Mouse (Mus musculus): ENCODE data around the gene Tnfsf12. TPM values are rescaled to one million over a fixed set of nuclear protein-coding genes. Genes with fewer than 3 reads are reported as not detected.
"Not testable (repeated sequence)": the region's sequence is repeated elsewhere in the genome, so short reads cannot be mapped to it uniquely, and the experiment has no call there.

The Tnfsf12 gene
- polyA plus RNA-seq, 1 experiment from 2014 or later: 9.9 TPM

DNA sequence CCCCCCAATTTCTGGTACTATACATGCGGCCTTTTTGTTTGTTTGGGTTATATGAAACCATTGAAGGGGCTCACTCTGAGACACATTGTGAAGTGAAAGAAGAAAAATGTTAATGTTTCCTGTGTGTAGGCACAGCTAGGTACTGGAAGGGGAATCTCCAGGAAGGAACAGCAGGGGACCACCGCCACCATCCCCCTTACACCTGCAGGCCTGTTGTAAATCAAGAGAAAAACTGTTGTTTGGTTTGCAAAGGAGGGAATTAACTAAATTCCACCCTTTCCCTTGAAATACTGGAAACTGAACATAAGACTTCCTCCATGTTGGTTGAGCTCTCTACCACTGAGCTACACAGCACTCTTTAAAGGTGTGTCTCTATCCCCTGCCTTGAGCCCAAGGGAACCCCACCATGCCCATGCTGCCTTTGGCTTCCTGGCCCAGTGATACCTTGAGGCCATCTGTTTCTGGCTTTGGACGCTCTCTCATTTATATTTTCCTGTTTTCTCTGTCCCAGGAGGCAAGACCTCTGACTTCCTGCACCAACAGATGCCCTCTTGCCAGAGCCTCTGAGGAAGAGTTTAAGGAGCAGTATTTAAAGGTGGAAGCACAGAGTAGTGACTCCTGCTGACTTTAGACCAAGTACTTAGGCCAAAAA is 13.1 kb upstream of the Tnfsf12 start:
- ATAC-seq (ENCODE audit: insufficient number of reproducible peaks, insufficient read depth, low FRiP score, low read depth): no peak
- Histone ChIP-seq H3K27ac (ENCODE audit: low read length) (no peak overlapping the region), H3K36me3 (ENCODE audit: control insufficient read depth, insufficient read depth, low read length) (no peaks in the 10 kb centered on the region), H3K4me2 (replicated peaks; ENCODE audit: low read depth, low read length) (no peak overlapping the region), H3K4me1 (ENCODE audit: control insufficient read depth, insufficient read depth, low read length) (no peaks in the 10 kb centered on the region), H3K9ac (replicated peaks; ENCODE audit: low read depth, low read length) (no peak overlapping the region), H3K4me3 (ENCODE audit: low read depth, low read length) (no peak overlapping the region), H3K27me3 (ENCODE audit: control insufficient read depth, insufficient read depth, low read length) (no peaks in the 10 kb centered on the region), H3K9me3 (ENCODE audit: control insufficient read depth, low read depth, low read length) (no peaks in the 10 kb centered on the region)
- 80% methylated on average over 3 of the region's 3 CpGs for WGBS

- 80% methylated on average over 4 of the region's 4 CpGs for WGBS
- H3K27me3 ChIP-seq (ENCODE audit: control insufficient read depth, insufficient read depth, low read length): no peaks in the 10 kb centered on the region
- no peak overlapping the region for H3K4me2 ChIP-seq (replicated peaks; ENCODE audit: low read depth, low read length)
- no peaks in the 10 kb centered on the region for H3K36me3 ChIP-seq (ENCODE audit: control insufficient read depth, insufficient read depth, low read length)
- no peak overlapping the region for H3K27ac ChIP-seq (ENCODE audit: low read length)
- no peaks in the 10 kb centered on the region for H3K9me3 ChIP-seq (ENCODE audit: control insufficient read depth, low read depth, low read length)
- no peaks in the 10 kb centered on the region for H3K4me1 ChIP-seq (ENCODE audit: control insufficient read depth, insufficient read depth, low read length)
- H3K4me3 ChIP-seq (ENCODE audit: low read depth, low read length): no peak overlapping the region
- ATAC-seq (ENCODE audit: insufficient number of reproducible peaks, insufficient read depth, low FRiP score, low read depth): no peak
- H3K9ac ChIP-seq (replicated peaks; ENCODE audit: low read depth, low read length): no peak overlapping the region
Measured at GRCm38 (mm10) chr11:69707873-69708381, 12.3 kb upstream of the Tnfsf12 start.

GRCm38 (mm10) chr11:69707480-69707847 is 11.8 kb upstream of the Tnfsf12 start:
- no peak overlapping the region for H3K4me2 ChIP-seq (replicated peaks; ENCODE audit: low read depth, low read length)
- no peaks in the 10 kb centered on the region for H3K36me3 ChIP-seq (ENCODE audit: control insufficient read depth, insufficient read depth, low read length)
- no peaks in the 10 kb centered on the region for H3K9me3 ChIP-seq (ENCODE audit: control insufficient read depth, low read depth, low read length)
- H3K27ac ChIP-seq (ENCODE audit: low read length): no peak overlapping the region
- no peak for ATAC-seq (ENCODE audit: insufficient number of reproducible peaks, insufficient read depth, low FRiP score, low read depth)
- no peak overlapping the region for H3K9ac ChIP-seq (replicated peaks; ENCODE audit: low read depth, low read length)
- no peak overlapping the region for H3K4me3 ChIP-seq (ENCODE audit: low read depth, low read length)
- WGBS: 91% methylated on average over 4 of the region's 4 CpGs
- H3K4me1 ChIP-seq (ENCODE audit: control insufficient read depth, insufficient read depth, low read length): no peaks in the 10 kb centered on the region
- no peaks in the 10 kb centered on the region for H3K27me3 ChIP-seq (ENCODE audit: control insufficient read depth, insufficient read depth, low read length)

- no peaks in the 10 kb centered on the region for H3K9me3 ChIP-seq (ENCODE audit: control insufficient read depth, low read depth, low read length)
- no peaks in the 10 kb centered on the region for H3K27me3 ChIP-seq (ENCODE audit: control insufficient read depth, insufficient read depth, low read length)
- no peak overlapping the region for H3K4me2 ChIP-seq (replicated peaks; ENCODE audit: low read depth, low read length)
- 44% methylated on average over 6 of the region's 6 CpGs for WGBS
- ATAC-seq (ENCODE audit: insufficient number of reproducible peaks, insufficient read depth, low FRiP score, low read depth): no peak
- H3K4me1 ChIP-seq (ENCODE audit: control insufficient read depth, insufficient read depth, low read length): no peaks in the 10 kb centered on the region
- no peak overlapping the region for H3K27ac ChIP-seq (ENCODE audit: low read length)
- no peaks in the 10 kb centered on the region for H3K36me3 ChIP-seq (ENCODE audit: control insufficient read depth, insufficient read depth, low read length)
- H3K9ac ChIP-seq (replicated peaks; ENCODE audit: low read depth, low read length): no peak overlapping the region
- H3K4me3 ChIP-seq (ENCODE audit: low read depth, low read length): no peak overlapping the region
Measured at GRCm38 (mm10) chr11:69706775-69707479, 11.3 kb upstream of the Tnfsf12 start.

DNA sequence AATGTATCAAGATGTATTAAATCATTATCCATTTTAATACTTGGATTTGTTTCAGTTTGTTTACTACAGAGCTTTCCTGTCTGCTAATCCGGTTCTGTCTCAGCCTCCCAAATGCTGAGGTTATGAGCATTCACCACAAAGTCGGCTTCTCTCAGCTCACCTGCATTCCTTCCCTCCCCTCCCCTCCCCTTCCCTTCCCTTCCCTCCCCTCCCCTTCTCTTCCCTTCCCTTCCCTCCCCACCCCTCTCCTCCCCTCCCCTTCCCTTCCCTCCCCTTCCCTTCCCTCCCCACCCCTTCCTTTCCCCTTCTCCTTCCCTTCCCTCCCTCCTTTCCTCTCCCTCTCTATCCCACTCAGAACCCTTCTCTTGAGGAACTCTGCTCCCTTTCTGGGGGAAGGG is 9.0 kb upstream of the Tnfsf12 start:
- Histone ChIP-seq H3K27ac (ENCODE audit: low read length) (no peak overlapping the region), H3K4me3 (ENCODE audit: low read depth, low read length) (no peak overlapping the region), H3K4me2 (replicated peaks; ENCODE audit: low read depth, low read length) (no peak overlapping the region), H3K4me1 (ENCODE audit: control insufficient read depth, insufficient read depth, low read length) (no peaks in the 10 kb centered on the region), H3K36me3 (ENCODE audit: control insufficient read depth, insufficient read depth, low read length) (no peaks in the 10 kb centered on the region), H3K27me3 (ENCODE audit: control insufficient read depth, insufficient read depth, low read length) (no peaks in the 10 kb centered on the region), H3K9ac (replicated peaks; ENCODE audit: low read depth, low read length) (no peak overlapping the region), H3K9me3 (ENCODE audit: control insufficient read depth, low read depth, low read length) (no peaks in the 10 kb centered on the region)
- WGBS: 25% methylated on average over 2 of the region's 2 CpGs
- ATAC-seq (ENCODE audit: insufficient number of reproducible peaks, insufficient read depth, low FRiP score, low read depth): no peak

DNA sequence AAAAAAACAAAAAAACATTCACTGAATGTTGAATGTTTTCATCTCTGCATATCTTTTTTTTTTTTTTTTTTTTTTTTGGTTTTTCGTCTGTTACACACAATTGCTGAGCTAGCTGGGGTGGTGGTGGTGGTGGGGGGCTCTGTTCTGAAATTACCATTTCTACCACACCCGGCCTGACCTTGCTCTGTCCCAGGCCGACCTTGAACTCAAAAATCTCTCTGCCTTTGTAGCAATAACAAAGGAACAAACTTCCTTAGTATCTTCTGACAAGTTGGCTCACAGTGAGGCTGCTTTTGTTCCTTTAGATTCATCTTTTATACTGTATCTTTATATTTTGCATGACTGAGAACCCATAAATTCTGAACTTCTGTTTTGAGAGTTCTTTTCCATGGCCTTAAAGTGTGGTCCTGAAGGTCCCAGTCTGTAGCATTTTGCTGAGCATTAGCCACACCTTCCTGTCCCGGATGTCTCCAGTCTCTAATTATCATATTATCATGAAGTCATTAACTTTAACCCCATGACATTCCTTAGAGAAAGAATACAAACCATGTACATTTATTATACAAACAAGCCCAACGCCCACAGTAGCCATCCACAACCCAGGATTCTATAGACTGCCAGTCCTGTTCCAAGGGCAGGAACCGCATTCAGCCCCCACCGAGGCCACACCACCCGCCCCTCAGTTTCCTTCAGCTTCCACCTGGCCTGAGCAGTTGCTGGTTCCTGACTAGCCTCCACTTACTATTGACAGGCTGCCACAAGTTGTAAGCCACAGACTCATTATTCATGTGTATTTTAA is 8.4 kb upstream of the Tnfsf12 start:
- H3K9me3 ChIP-seq (ENCODE audit: control insufficient read depth, low read depth, low read length): no peaks in the 10 kb centered on the region
- no peak overlapping the region for H3K9ac ChIP-seq (replicated peaks; ENCODE audit: low read depth, low read length)
- WGBS: 58% methylated on average over 8 of the region's 8 CpGs
- H3K27me3 ChIP-seq (ENCODE audit: control insufficient read depth, insufficient read depth, low read length): no peaks in the 10 kb centered on the region
- no peaks in the 10 kb centered on the region for H3K4me1 ChIP-seq (ENCODE audit: control insufficient read depth, insufficient read depth, low read length)
- H3K36me3 ChIP-seq (ENCODE audit: control insufficient read depth, insufficient read depth, low read length): no peaks in the 10 kb centered on the region
- H3K4me3 ChIP-seq (ENCODE audit: low read depth, low read length): no peak overlapping the region
- no peak overlapping the region for H3K27ac ChIP-seq (ENCODE audit: low read length)
- ATAC-seq (ENCODE audit: insufficient number of reproducible peaks, insufficient read depth, low FRiP score, low read depth): no peak
- H3K4me2 ChIP-seq (replicated peaks; ENCODE audit: low read depth, low read length): no peak overlapping the region

DNA sequence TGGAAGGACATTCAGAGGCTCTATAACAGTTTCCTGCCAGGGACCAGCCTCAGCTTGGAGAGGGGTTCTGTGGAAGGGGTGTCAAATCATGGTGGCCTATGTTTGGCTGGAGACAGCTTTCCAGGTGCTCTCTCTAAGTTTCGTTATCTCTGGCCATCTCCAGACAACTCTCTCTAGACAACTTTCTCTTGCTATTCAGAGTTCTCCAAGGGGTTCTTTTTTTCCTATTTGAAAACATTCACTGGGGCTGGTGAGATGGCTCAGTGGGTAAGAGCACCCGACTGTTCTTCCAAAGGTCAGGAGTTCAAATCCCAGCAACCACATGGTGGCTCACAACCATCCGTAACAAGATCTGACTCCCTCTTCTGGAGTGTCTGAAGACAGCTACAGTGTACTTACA is 7.7 kb upstream of the Tnfsf12 start:
- 55% methylated on average over 2 of the region's 3 CpGs for WGBS
- H3K9me3 ChIP-seq (ENCODE audit: control insufficient read depth, low read depth, low read length); H3K4me1 ChIP-seq (ENCODE audit: control insufficient read depth, insufficient read depth, low read length); H3K9ac ChIP-seq (replicated peaks; ENCODE audit: low read depth, low read length); H3K4me2 ChIP-seq (replicated peaks; ENCODE audit: low read depth, low read length); ATAC-seq (ENCODE audit: insufficient number of reproducible peaks, insufficient read depth, low FRiP score, low read depth); H3K4me3 ChIP-seq (ENCODE audit: low read depth, low read length); H3K36me3 ChIP-seq (ENCODE audit: control insufficient read depth, insufficient read depth, low read length); H3K27ac ChIP-seq (ENCODE audit: low read length); H3K27me3 ChIP-seq (ENCODE audit: control insufficient read depth, insufficient read depth, low read length): not testable (repeated sequence)

GRCm38 (mm10) chr11:69702886-69703285 is 7.2 kb upstream of the Tnfsf12 start:
- H3K9me3 ChIP-seq (ENCODE audit: control insufficient read depth, low read depth, low read length); H3K4me3 ChIP-seq (ENCODE audit: low read depth, low read length); H3K4me2 ChIP-seq (replicated peaks; ENCODE audit: low read depth, low read length); H3K4me1 ChIP-seq (ENCODE audit: control insufficient read depth, insufficient read depth, low read length); H3K27ac ChIP-seq (ENCODE audit: low read length); H3K9ac ChIP-seq (replicated peaks; ENCODE audit: low read depth, low read length); H3K27me3 ChIP-seq (ENCODE audit: control insufficient read depth, insufficient read depth, low read length); H3K36me3 ChIP-seq (ENCODE audit: control insufficient read depth, insufficient read depth, low read length); ATAC-seq (ENCODE audit: insufficient number of reproducible peaks, insufficient read depth, low FRiP score, low read depth): not testable (repeated sequence)
- WGBS: 95% methylated on average over 10 of the region's 10 CpGs
